Mouse (Mus musculus): Measurements from ENCODE around the gene Gpr82.

DNA sequence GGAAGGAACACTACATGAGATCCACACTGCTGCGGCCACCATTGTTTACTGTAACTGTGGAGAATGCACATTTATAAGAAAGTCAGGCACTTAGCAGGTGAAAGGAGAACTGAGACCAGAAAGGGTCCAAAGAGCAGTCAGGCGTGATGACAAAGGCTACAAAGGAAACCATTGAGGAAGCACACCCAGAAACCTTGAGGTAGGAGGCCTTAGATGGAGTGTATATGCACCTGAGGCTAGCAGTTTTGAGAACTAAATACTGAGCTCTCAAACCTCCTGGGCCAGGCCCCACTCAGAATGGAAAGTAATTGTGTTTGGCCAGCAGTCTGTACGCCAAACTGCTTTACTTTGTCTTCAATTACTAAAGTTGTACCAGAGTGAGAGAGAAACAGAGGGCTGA is 9.2 kb downstream of the Gpr82 start:
- TF ChIP-seq CTCF (IDR thresholded peaks at IDR 0.05; ENCODE audit: insufficient read depth, low read length) (no peak), POLR2A (IDR thresholded peaks at IDR 0.05; ENCODE audit: borderline replicate concordance, extremely low read depth, low read depth, low read length) (no peak)

Measured in lung, adult 2 months (tissue).